Mouse (Mus musculus) embryonic facial prominence, embryonic 13.5 days (tissue): ENCODE data around the gene Cd207. TPM values are rescaled to one million over a fixed set of nuclear protein-coding genes. Genes with fewer than 3 reads are reported as not detected.

Source experiments
- ATAC-seq: fragments of 200-750 bp; cut with Nextera tagmentation; 2 replicates; pipeline ENCODE4 v1.8.0; 2017; ENCODE audit warnings: low read depth; ENCODE audit not compliant: insufficient number of reproducible peaks, insufficient read depth, low FRiP score, low TSS enrichment
- H3K27ac ChIP-seq: fragments of 300-500 bp; sonication (generic); 2 replicates; pipeline ENCODE4 v1.5.1; 2015; ENCODE audit warnings: moderate library complexity, mild to moderate bottlenecking, inconsistent platforms
- H3K27me3 ChIP-seq: fragments of 300-500 bp; sonication (generic); 2 replicates; pipeline ENCODE4 v1.6.1; 2015; ENCODE audit warnings: mild to moderate bottlenecking, inconsistent platforms
- H3K36me3 ChIP-seq: fragments of 300-500 bp; sonication (generic); 2 replicates; pipeline ENCODE4 v1.6.1; 2015; ENCODE audit warnings: mild to moderate bottlenecking, inconsistent platforms
- H3K4me1 ChIP-seq: fragments of 300-500 bp; sonication (generic); 2 replicates; pipeline ENCODE4 v1.6.1; 2015; ENCODE audit warnings: inconsistent platforms
- H3K4me2 ChIP-seq: fragments of 300-500 bp; sonication (generic); 2 replicates; pipeline ENCODE4 v1.6.1; 2015; ENCODE audit warnings: moderate library complexity, mild to moderate bottlenecking, inconsistent platforms
- H3K4me3 ChIP-seq: fragments of 300-500 bp; sonication (generic); 2 replicates; pipeline ENCODE4 v1.5.1; 2015; ENCODE audit warnings: mild to moderate bottlenecking, inconsistent platforms
- H3K9ac ChIP-seq: fragments of 300-500 bp; sonication (generic); 2 replicates; pipeline ENCODE4 v1.6.1; 2015; ENCODE audit warnings: mild to moderate bottlenecking, inconsistent platforms
- H3K9me3 ChIP-seq: fragments of 300-500 bp; sonication (generic); 2 replicates; pipeline ENCODE4 v1.6.1; 2016; ENCODE audit warnings: inconsistent platforms
- WGBS: fragments of 180-500 bp; shearing (Covaris S2); methylation state at CpG from one replicate; pipeline ENCODE4 v1.1.7; 2015; ENCODE audit warnings: mixed read lengths; 5-methylcytosine and 5-hydroxymethylcytosine counted together
- polyA plus RNA-seq: library from polyadenylated mRNA; unstranded; fragments of >200 nt; fragmentation: Nextera tagmentation; extraction: Ambion mirVana; gene quantifications from 2 replicates; pipeline ENCODE4 v1.2.1, GENCODE M21; 2015

Cd207 gene
- polyA plus RNA-seq, 1 experiment from 2014 or later: not detected

GRCm38 (mm10) chr6:83631815-83632214, 45.8 kb downstream of the Cd207 start:
- H3K4me3 ChIP-seq: no peak overlapping the region
- 80% methylated on average over 4 of the region's 4 CpGs for WGBS
- no peaks in the 10 kb centered on the region for H3K4me1 ChIP-seq
- H3K4me2 ChIP-seq: no peak overlapping the region
- H3K27ac ChIP-seq: no peak overlapping the region
- ATAC-seq: no peak
- H3K27me3 ChIP-seq: peaks cover 4% of the 10 kb centered on the region
- no peak overlapping the region for H3K9ac ChIP-seq
- no peaks in the 10 kb centered on the region for H3K9me3 ChIP-seq
- no peaks in the 10 kb centered on the region for H3K36me3 ChIP-seq

GRCm38 (mm10) chr6:83626781-83627180, 50.9 kb downstream of the Cd207 start:
- Histone ChIP-seq H3K4me1 (no peaks in the 10 kb centered on the region), H3K9ac (no peak overlapping the region), H3K9me3 (no peaks in the 10 kb centered on the region), H3K27me3 (peaks cover 4% of the 10 kb centered on the region), H3K4me3 (no peak overlapping the region), H3K36me3 (no peaks in the 10 kb centered on the region), H3K27ac (no peak overlapping the region), H3K4me2 (no peak overlapping the region)
- 65% methylated on average over 17 of the region's 17 CpGs for WGBS
- no peak for ATAC-seq

Other genes starting within 250 kb of the Cd207 start
- gene Tet3, start 218.8 kb downstream of the Cd207 start, polyA plus RNA-seq: 47.0 and 59.6 TPM in 2 replicates
- 89.5 and 100.0 TPM in 2 replicates for gene Dguok, start 170.9 kb downstream of the Cd207 start, polyA plus RNA-seq
- gene Actg2, start 141.6 kb downstream of the Cd207 start, polyA plus RNA-seq: 3.5 and 4.1 TPM in 2 replicates
- gene Stambp, start 105.1 kb downstream of the Cd207 start, polyA plus RNA-seq: 23.0 and 26.3 TPM in 2 replicates
- gene Clec4f, start 21.7 kb downstream of the Cd207 start, polyA plus RNA-seq: 0.28 TPM in 1 of 2 replicates, not detected in the other
- not detected in 2 replicates for gene Vax2, start 33.4 kb upstream of the Cd207 start, polyA plus RNA-seq
- gene Atp6v1b1, start 65.1 kb upstream of the Cd207 start, polyA plus RNA-seq: 1.1 and 2.1 TPM in 2 replicates
- 0.15 and 0.30 TPM in 2 replicates for gene Ankrd53, start 84.8 kb upstream of the Cd207 start, polyA plus RNA-seq
- 91.3 and 99.5 TPM in 2 replicates for gene Tex261, start 98.0 kb upstream of the Cd207 start, polyA plus RNA-seq
- gene Nagk, start 117.1 kb upstream of the Cd207 start, polyA plus RNA-seq: 55.4 and 58.0 TPM in 2 replicates
- 20.8 and 24.0 TPM in 2 replicates for gene Paip2b, start 153.9 kb upstream of the Cd207 start, polyA plus RNA-seq
- gene Zfp638, start 189.3 kb upstream of the Cd207 start, polyA plus RNA-seq: 77.1 and 77.5 TPM in 2 replicates